Mouse (Mus musculus) thymus, adult 2 months (tissue): ENCODE data around the gene Slc27a1.

Experiments
- CTCF ChIP-seq: fragments of 200-500 bp; IDR thresholded peaks from 2 replicates; pipeline ENCODE4 v1.5.1; 2012; ENCODE audit warnings: mild to moderate bottlenecking, control low read depth, low read length, moderate library complexity, borderline replicate concordance; ENCODE audit not compliant: control insufficient read depth, poor library complexity, insufficient read depth; ENCODE audit errors: extremely low read depth
- POLR2A ChIP-seq: fragments of 200-500 bp; IDR thresholded peaks from 2 replicates; pipeline ENCODE4 v1.6.1; 2012; ENCODE audit warnings: mild to moderate bottlenecking, low read length, control low read depth, moderate library complexity; ENCODE audit not compliant: control insufficient read depth, poor library complexity, insufficient read depth; ENCODE audit errors: extremely low read depth

DNA sequence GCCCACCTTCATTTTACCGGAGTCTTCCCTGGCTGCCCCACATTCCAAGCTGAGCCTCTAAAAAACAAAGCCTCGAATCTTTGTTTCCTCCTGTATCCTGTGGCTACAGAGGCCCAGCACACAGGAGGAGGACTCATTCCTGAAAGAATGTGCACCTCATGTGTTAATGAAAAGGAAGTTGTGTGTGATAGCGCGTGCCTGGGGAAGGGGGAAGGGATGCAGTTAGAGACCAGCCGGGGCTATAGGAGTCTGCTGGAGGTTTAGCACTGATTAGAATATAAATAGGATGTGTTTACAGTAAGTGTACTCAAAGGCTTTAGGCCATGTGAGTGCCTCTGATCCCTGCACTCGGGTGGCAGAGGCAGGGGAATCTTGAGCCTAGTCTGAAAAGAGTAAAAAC is 42.4 kb upstream of the Slc27a1 start:
- TF ChIP-seq CTCF (no peak), POLR2A (no peak)
